Mouse (Mus musculus): ENCODE measurements around the gene Olfr1101.

Olfr1101 gene

DNA sequence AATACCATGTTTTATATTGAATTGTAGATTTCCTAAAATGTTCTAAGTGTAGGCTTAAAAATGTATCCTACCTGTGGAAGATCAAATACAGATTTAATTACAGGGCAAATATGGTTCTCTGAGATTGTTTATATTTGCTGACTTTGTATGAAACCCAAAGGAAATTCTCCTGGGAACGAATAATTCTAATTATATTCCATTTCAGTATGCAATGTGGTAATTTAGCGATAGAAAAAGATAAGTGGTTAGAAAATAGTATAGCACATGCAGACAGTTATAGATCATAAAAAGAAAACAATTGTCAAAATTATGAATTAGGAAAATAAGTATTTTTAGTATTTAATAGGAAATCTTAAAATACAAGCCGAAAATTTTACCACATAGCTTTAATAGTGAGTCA lies at the start of gene Olfr1101:
TSS of gene Olfr1101 (minus strand) at position 101 of the 400 bp plus-strand sequence.
- DNase-seq (ENCODE audit: low read depth) = no peak

- DNase-seq (ENCODE audit: low read depth) = no peak
These were observed 45.4 kb upstream of the Olfr1101 start, which contains the start of gene Olfr1105 for GRCm38 (mm10) chr2:87036431-87036830. Gene Olfr1105, minus strand, starts transcription at chr2:87036531.

- no peak for DNase-seq (ENCODE audit: low read depth)
These were observed 36.0 kb upstream of the Olfr1101 start, which contains the start of gene Olfr1104 for GRCm38 (mm10) chr2:87026980-87027379. Gene Olfr1104, minus strand, starts transcription at chr2:87027080.

DNA sequence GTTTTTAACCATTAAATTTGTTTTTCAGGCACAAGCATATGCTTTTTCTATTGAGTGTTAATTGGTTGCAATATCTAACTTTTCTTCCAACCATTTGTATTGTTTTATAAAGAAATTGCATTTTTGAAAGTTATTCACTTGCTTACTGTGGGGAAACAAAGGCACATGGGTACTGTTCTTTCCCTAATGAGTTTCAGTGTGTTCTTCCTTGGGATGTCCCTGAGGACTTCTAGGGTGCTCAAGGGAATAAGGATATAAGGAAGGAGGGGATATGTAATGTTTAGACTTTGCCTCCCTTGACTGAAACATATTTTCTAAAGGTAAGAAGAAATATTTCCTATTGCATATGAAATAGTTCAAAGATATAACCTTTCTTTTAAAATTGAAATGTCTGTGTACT lies 7.1 kb upstream of the Olfr1101 start, which contains the start of gene Olfr1102:
TSS of gene Olfr1102 (plus strand) at position 301 of the 400 bp plus-strand sequence.
- DNase-seq (ENCODE audit: low read depth) = no peak

DNA sequence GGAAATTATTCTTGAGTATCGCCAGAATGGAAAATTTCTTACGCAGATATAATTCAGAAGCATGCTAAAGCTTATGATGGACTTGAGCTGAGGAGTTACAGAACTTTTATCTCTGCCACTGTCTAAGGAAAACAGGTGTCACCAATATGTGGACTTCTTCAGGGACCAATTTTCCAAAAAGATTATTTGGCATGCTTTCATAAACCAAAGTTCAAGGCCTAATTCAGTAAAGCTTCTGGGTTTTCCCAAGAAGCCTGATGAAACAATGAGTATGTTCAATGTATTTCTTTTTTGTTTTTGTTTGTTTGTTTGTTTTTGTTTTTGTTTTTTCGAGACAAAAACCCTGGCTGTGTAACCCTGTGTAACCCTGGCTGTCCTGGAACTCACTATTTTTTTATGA lies 11.2 kb downstream of the Olfr1101 start, which contains the start of gene Olfr1100:
TSS of gene Olfr1100 (minus strand) at position 101 of the 400 bp plus-strand sequence.
- DNase-seq (ENCODE audit: low read depth) = no peak

- DNase-seq (ENCODE audit: low read depth) = no peak
These were observed 30.4 kb downstream of the Olfr1101 start, which contains the start of gene Olfr1099 for GRCm38 (mm10) chr2:86960593-86960992. Gene Olfr1099, minus strand, starts transcription at chr2:86960693.

All from c-Kit-positive CD71-positive TER-119-negative erythroid progenitor cells, embryonic 14.5 days (primary cell).